Mouse (Mus musculus): ENCODE measurements around the gene Ercc4. TPM values are rescaled to one million over a fixed set of nuclear protein-coding genes. Genes with fewer than 3 reads are reported as not detected.

Gene Ercc4
- total and polyA plus RNA-seq, 3 experiments = 10.6 to 15.5 TPM; not detected in 1

GRCm38 (mm10) chr16:13149950-13150349 lies 40.5 kb downstream of the Ercc4 start:
- Histone ChIP-seq H3K27me3 (ENCODE audit: control insufficient read depth in 1 of 2, insufficient read depth in 2 of 2, low read length in 2 of 2) (no peaks in the 10 kb centered on the region), H3K36me3 (ENCODE audit: control insufficient read depth in 1 of 2, insufficient read depth in 2 of 2, low read length in 2 of 2) (peaks cover 0 to 1% of the 10 kb centered on the region in 2 experiments; a peak in 1 of 4 replicates)
- DNase-seq (ENCODE audit: low read depth, low spot score) = no peak

GRCm38 (mm10) chr16:13150790-13151189 lies 41.3 kb downstream of the Ercc4 start:
- H3K4me3 ChIP-seq (ENCODE audit: control insufficient read depth in 1 of 2, insufficient read depth in 1 of 2, low read depth in 2 of 2, low read length in 2 of 2) = no peak overlapping the region
- H3K9me3 ChIP-seq (replicated peaks; ENCODE audit: insufficient read depth, low read length) = no peaks in the 10 kb centered on the region
- no peaks in the 10 kb centered on the region for H3K4me1 ChIP-seq (ENCODE audit: control insufficient read depth in 1 of 2, insufficient read depth in 2 of 2, low read length in 2 of 2)
- no peak overlapping the region for H3K9ac ChIP-seq (ENCODE audit: control insufficient read depth, low read depth, low read length, poor library complexity, severe bottlenecking)
- DNase-seq (ENCODE audit: low read depth, low spot score) = no peak
- H3K27me3 ChIP-seq (ENCODE audit: control insufficient read depth in 1 of 2, insufficient read depth in 2 of 2, low read length in 2 of 2) = no peaks in the 10 kb centered on the region
- no peaks in the 10 kb centered on the region for H3K79me2 ChIP-seq (ENCODE audit: control insufficient read depth, insufficient read depth, low read length, poor library complexity)
- H3K27ac ChIP-seq (ENCODE audit: control insufficient read depth, low read depth, low read length) = no peak overlapping the region
- no peaks in the 10 kb centered on the region for H3K36me3 ChIP-seq (ENCODE audit: control insufficient read depth in 1 of 2, insufficient read depth in 2 of 2, low read length in 2 of 2)
- TF ChIP-seq SIN3A (IDR thresholded peaks at IDR 0.05; ENCODE audit: low read length) (no peak), HCFC1 (IDR thresholded peaks at IDR 0.05; ENCODE audit: low read depth, low read length) (no peak), BHLHE40 (IDR thresholded peaks at IDR 0.05; ENCODE audit: borderline replicate concordance, low read depth, low read length) (no peak), GABPA (IDR thresholded peaks at IDR 0.05; ENCODE audit: low read depth, low read length) (no peak), CTCF (IDR thresholded peaks at IDR 0.05 in 2 of 3, conservative IDR thresholded peaks at IDR 0.05 in 1 of 3; ENCODE audit: control insufficient read depth in 1 of 3, insufficient read depth in 1 of 3, low read depth in 2 of 3, low read length in 3 of 3, poor library complexity in 1 of 3, severe bottlenecking in 1 of 3) (no peak), NELFE (IDR thresholded peaks at IDR 0.05; ENCODE audit: low read depth, low read length) (no peak)

More at GRCm38 (mm10) chr16:13149950-13150349, 40.5 kb downstream of the Ercc4 start:
- TF ChIP-seq CHD1 (IDR thresholded peaks at IDR 0.05; ENCODE audit: low read depth, low read length) (no peak), SIN3A (IDR thresholded peaks at IDR 0.05; ENCODE audit: low read length) (no peak), ETS1 (IDR thresholded peaks at IDR 0.05; ENCODE audit: low read depth, low read length) (no peak), NELFE (IDR thresholded peaks at IDR 0.05; ENCODE audit: low read depth, low read length) (no peak), MAX (IDR thresholded peaks at IDR 0.05; ENCODE audit: low read length) (no peak), RCOR1 (IDR thresholded peaks at IDR 0.05; ENCODE audit: low read depth, low read length) (no peak), ELF1 (IDR thresholded peaks at IDR 0.05; ENCODE audit: low read depth, low read length) (no peak), ZMIZ1 (IDR thresholded peaks at IDR 0.05; ENCODE audit: low read depth, low read length) (no peak), ZKSCAN1 (IDR thresholded peaks at IDR 0.05; ENCODE audit: low read depth, low read length) (no peak), USF2 (IDR thresholded peaks at IDR 0.05; ENCODE audit: borderline replicate concordance in 1 of 2, insufficient read depth in 1 of 2, low read depth in 1 of 2, low read length in 2 of 2) (no peak), CTCF (IDR thresholded peaks at IDR 0.05 in 2 of 3, conservative IDR thresholded peaks at IDR 0.05 in 1 of 3; ENCODE audit: control insufficient read depth in 1 of 3, insufficient read depth in 1 of 3, low read depth in 2 of 3, low read length in 3 of 3, poor library complexity in 1 of 3, severe bottlenecking in 1 of 3) (no peak), GATA1 (IDR thresholded peaks at IDR 0.05; ENCODE audit: low read depth, low read length) (no peak), MYC (IDR thresholded peaks at IDR 0.05; ENCODE audit: low read depth, low read length) (no peak), ZNF384 (IDR thresholded peaks at IDR 0.05; ENCODE audit: low read depth, low read length) (no peak), MAFK (IDR thresholded peaks at IDR 0.05; ENCODE audit: borderline replicate concordance, low read depth, low read length) (no peak)
- no peak overlapping the region for H3K4me3 ChIP-seq (ENCODE audit: control insufficient read depth in 1 of 2, insufficient read depth in 1 of 2, low read depth in 2 of 2, low read length in 2 of 2)
- H3K9me3 ChIP-seq (replicated peaks; ENCODE audit: insufficient read depth, low read length) = no peaks in the 10 kb centered on the region
- no peaks in the 10 kb centered on the region for H3K4me1 ChIP-seq (ENCODE audit: control insufficient read depth in 1 of 2, insufficient read depth in 2 of 2, low read length in 2 of 2)
- no peak overlapping the region for H3K27ac ChIP-seq (ENCODE audit: control insufficient read depth, low read depth, low read length)
- H3K9ac ChIP-seq (ENCODE audit: control insufficient read depth, low read depth, low read length, poor library complexity, severe bottlenecking) = no peak overlapping the region
- H3K79me2 ChIP-seq (ENCODE audit: control insufficient read depth, insufficient read depth, low read length, poor library complexity) = no peaks in the 10 kb centered on the region

All from MEL (cell line).